Mouse (Mus musculus) cerebellum, adult 11-12 months (tissue): ENCODE measurements around the gene Cnp.

Source experiments
- DNase-seq: peaks from one replicate; pipeline ENCODE4 v3.0.0; 2022

Gene Cnp

GRCm38 (mm10) chr11:100625754-100626700 is 51.3 kb downstream of the Cnp start:
- DNase-seq = no peak

- DNase-seq = no peak
These were observed 52.0 kb downstream of the Cnp start for GRCm38 (mm10) chr11:100626701-100627195.

GRCm38 (mm10) chr11:100628056-100628455 is 53.4 kb downstream of the Cnp start:
- DNase-seq = no peak

GRCm38 (mm10) chr11:100628862-100629352 is 54.2 kb downstream of the Cnp start:
- no peak for DNase-seq

GRCm38 (mm10) chr11:100634530-100634929 is 59.8 kb downstream of the Cnp start:
- no peak for DNase-seq

- no peak for DNase-seq
These were observed 65.6 kb downstream of the Cnp start for GRCm38 (mm10) chr11:100640159-100640906.
